Mouse (Mus musculus): ENCODE measurements around the gene Pinlyp.
A peak's percentile ranks its signal among the peaks of the same experiment; 100 is the strongest.

Gene Pinlyp

DNA sequence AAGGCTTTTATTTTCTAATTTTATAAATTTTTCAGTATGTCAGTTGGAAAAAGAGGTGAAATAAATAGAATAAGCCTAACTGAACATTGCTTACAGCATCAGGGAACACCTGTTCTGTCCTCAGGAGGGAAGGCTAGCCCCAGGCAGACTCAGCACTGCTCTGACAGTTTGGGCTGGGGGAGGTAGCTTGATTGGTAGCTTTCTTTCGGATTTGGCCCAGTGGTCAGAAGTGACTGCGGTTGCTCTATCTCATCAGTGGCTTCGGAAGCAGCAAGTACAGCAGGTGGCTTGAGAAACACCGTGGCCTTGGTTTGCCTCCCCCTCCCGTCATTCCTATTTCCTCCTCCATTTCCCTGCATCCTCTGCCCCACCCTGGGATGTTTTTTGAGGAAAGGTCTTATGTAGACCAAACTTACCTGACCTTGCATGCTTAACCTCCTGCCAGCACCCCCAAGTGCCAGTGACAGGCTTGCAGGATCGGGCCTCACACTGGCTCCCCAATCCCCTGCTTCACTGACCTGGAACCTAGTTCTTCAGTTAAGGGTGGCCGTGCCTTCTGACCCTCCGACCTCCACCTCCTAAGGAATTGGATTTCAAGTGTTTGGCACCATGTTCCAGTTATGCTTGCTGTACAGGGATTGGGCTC, 17.4 kb upstream of the Pinlyp start:
- no peak for DNase-seq (ENCODE audit: low spot score)

DNA sequence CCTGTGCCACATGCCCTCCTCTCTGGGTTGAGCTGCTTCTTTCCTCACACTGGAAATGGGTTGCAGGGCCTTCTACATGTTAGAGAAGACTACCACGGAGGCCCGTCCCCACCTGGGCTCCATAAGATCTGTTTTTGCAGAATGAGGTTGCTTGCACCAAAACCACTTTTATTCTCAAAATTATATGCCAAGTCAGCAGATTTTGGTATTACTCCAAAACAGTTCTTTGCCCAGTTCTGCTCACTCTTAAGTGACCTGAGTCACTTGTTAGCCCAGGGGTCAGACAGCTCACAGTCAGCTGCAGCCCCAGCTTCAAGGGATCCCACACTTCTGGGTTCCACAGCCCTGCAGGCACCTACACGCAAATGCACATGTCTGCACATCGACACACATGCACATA, 15.5 kb upstream of the Pinlyp start:
- no peak for DNase-seq (ENCODE audit: low spot score)

DNA sequence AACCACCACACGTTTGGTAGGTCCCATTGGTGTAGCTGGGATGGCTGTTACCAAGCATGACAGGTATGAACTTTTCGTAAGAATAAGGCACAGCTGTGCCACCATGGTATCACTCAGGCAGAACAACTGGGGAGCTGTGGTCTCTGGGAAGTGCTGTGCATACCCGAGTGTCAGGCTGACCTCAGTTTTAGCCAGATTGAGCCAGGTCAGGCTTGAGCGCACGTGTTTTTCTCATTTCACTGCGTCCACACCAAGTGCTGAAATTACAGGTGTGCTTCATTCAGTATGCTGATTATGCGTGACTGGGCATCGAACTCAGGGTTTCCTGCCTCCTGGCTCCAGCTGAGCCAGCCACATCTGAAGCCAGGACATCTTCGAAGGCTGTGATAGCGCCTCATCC, 9.9 kb upstream of the Pinlyp start:
- no peak for DNase-seq (ENCODE audit: low spot score)

DNA sequence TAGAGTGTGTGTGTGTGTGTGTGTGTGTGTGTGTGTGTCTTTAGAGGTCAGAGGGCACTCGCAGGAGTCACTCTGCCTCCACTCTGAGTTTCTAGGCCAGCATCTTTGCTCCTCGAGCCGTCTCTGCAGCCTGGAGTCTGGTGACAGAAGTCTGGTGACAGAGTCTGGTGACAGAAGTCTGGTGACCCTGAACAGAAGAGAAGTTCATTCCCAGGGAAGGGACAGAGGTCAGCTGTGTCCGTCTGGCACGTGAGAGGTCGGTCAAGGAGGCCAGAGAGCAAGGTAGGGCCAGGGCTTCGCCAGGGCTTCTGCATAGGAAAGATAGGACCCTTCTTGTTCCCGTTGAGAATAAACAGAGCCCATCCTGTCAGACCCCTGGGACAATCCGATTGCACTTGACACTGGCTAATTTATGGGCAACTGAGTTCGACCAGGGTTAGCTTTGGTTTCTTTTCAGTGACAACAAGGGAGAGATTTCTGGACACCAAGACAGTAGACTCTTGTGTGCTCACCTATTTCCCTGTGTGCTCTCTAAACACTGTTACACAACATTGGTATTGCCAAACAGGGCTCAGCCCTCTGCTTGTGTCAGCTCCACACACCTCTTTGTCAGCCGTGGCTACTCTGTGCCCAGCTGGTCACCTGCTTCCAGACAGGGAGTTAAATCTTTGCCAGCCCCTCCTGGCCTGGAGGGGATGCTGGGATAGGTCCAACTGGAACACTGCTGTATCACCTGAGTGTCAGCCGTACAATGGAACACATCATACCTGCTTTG, 6.3 kb upstream of the Pinlyp start:
- no peak for DNase-seq (ENCODE audit: low spot score)

DNA sequence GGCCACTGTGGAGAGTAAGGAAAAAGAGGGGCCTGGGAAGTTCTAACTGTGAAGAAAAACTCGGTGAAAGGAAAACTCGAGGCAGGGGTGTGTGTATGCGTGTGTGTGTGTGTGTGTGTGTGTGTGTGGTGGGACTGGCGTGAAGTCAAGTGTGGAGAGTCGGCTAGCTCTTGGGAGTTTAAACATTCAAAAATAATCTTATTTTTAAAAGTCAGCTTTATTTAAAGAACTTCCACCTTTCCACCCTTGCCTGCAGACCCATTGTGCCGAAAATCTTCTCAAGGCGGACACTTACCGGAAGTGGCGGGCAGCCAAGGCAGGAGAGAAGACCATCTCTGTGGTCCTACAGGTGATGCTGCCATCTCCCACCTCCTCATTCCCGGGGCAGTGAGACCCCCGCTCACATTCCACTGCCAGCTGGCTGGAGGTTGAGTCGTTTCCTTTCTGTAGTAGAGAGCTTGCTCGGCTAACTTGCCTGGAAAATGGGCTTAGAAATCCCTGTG, 1.7 kb upstream of the Pinlyp start:
- no peak for DNase-seq (ENCODE audit: low spot score)

DNA sequence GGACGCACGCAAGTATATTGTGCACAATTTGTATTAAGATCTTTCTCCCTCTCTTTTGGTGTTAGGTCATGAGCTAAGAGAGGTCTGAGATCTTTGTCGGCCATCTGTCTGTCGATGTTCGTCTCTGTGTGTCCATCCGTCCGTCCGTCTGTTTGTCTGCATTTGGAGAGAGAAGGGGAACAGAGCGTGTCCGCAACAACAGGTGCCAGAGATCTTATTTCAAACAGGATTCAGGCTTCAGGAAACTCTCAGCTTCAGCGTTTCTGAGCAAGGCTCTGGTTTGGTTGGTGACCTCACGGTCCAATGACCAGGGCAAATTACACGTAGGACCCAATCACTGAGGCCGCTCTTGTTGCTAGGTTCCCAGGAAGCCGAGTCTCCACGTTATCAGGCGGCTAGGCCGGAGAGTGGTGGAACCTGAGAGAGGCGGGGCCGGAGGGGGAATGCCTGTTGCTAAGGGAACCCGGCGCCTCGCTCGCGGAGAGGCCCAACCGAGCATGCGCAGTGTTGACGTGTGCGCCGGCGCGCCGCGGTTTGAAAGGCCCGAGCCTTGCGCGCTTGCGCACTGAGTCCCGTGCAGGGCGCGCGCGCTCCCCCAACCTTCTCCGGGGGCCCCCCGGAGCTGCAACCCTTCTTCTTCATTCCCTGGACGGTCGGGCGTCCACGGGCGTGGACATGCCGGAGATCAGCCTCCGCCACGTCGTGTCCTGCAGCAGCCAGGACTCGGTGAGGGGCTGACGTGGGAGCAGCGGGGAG, 894 bp upstream of the Pinlyp start:
- DNase-seq (ENCODE audit: low spot score) = peak; percentile 100

DNA sequence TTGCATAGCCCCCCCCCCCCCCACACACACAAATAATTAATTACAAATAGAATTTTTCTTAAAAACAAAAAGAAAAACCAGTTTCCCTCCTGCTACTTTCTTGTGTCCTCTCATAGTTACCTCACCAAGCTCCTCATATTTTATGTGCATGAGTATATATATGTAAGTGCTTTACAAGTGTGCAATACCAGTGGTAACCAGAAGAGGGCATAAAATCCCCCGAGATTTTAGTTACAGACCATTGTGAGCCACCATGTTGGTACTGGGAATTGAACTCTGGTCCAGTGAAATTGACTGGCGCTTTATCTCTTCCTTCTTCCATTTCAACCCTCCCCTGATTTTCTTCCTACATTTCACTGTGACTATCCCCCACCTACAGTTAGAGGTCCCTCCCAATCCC, 1.4 kb downstream of the Pinlyp start:
- DNase-seq (ENCODE audit: low spot score) = no peak

DNA sequence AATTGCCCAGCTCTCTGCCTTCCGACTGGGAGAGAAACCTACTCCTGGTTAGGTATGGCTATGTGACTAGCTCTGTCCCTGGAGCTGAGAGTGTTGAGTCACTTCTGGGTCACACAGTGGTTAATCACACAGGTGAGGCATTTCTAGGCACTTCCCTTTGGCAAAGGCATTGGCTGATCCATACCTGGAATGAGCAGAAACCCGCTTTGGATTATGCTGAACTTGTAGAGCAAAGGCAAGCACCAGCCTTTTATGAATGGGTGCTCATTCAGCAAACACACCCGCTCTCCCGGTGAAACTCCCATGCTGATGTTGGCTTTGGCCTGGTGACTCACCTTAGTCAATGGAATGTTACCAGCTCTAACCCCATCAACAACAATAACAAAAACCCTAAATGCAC, 6.2 kb downstream of the Pinlyp start:
- no peak for DNase-seq (ENCODE audit: low spot score)

DNA sequence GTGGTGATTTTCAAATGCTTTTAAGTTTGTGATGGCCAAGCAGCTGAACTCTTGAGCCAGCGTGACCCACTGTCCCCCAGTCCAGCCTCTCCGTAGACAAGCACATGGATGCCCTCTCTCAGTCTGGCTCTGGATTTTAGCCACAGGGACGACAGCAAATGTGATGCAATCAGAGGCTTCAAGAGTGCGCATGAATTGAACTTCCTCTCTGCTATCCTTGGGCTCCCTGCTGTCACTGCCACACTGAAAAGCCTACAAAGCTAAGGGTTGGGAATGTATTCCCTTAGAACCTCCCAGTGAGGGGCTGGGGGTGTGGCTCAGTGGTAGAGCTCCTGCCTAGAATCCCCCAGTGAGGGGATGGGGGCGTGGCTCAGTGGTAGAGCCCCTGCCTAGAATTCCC, 7.2 kb downstream of the Pinlyp start:
- DNase-seq (ENCODE audit: low spot score) = no peak

DNA sequence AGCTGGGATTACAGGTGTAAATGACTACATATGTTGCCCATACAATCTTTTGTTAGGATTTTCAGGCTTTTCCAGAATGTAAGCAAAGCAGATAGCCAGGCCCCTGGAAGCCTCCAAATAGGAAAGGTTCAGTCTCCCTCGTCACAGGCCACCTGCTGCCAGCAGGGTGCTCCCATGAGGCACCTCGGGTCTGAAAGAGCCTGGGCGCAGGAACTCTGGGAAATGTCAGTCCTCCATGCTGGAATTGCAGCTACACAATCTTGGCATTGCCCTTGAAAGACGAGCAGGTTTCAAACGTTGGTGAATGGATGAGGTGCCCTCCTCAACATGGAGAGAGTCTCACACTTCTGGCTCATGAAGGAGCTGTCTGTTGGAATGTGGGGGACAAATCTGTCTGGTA, 7.8 kb downstream of the Pinlyp start:
- DNase-seq (ENCODE audit: low spot score) = no peak

DNA sequence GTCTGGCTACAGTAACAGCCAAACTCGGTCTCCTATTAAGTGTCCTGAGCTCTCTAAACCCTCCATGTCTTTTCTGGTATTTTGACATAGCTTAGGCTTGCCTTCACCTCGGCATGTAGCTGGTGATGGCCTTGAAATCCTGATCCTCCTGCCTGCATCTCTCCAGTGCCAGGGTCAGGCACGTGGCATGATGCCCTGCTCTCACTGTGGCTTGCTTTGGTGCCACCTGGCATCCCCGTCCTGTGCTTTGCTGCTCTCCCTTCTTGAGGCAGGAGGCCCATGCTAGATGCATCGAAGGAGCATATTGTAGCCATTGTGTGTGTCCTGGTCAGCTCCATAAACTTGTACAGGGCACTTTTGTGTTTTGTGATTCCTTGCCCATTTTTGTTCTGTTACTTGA, 8.3 kb downstream of the Pinlyp start:
- no peak for DNase-seq (ENCODE audit: low spot score)

DNA sequence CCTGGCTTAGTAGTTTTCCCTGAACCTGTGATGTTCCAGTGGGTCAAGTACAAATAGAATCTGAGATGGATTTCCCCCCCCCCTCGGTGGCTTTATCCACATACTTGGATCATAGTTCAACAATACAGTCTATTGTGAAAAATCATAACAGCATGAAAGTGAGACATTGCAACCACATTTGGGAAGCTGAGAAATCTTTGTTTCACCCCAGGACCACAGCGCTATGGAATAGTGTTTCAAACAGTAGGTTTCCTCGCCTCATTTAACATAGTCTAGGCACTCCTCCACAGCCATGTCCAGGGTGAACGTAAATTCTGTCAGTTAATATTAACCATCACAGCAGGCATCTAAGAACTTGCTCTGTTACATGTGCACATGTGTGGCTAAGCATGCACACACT, 8.8 kb downstream of the Pinlyp start:
- no peak for DNase-seq (ENCODE audit: low spot score)

DNA sequence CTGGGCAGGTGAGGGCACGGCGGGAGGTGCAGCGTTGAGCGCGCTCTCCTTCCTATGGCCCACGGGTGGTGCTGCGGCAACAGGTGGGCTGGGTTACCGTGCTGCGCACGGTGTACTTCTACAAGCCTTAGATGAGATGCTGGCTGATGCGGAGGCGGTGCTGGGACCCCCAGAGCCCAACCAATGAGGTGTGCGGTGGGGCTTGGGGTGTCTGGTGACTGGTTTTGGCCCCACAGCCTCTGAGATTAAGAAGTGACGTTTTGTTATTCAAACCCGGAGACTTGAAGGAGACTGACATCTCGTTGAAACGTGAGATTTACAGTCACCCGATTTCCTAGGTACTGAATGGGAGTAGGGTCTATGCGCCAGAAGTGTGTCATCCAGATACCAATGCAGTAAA, 11.6 kb downstream of the Pinlyp start:
- DNase-seq (ENCODE audit: low spot score) = no peak

DNA sequence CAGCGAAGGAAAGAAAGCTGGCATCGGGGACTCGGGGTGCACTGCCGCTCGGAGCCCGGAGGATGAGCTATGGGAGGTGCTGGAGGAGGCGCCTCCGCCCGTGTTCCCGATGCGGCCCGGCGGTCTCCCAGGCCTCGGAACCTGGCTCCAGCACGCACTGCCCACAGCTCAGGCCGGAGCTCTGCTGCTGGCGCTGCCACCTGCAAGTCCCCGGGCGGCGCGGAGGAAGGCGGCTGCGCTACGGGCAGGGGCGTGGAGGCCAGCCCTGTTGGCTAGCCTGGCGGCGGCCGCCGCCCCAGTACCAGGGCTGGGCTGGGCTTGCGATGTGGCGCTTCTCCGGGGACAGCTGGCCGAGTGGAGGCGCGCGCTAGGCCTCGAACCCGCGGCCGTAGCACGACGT, 12.1 kb downstream of the Pinlyp start:
- no peak for DNase-seq (ENCODE audit: low spot score)

DNA sequence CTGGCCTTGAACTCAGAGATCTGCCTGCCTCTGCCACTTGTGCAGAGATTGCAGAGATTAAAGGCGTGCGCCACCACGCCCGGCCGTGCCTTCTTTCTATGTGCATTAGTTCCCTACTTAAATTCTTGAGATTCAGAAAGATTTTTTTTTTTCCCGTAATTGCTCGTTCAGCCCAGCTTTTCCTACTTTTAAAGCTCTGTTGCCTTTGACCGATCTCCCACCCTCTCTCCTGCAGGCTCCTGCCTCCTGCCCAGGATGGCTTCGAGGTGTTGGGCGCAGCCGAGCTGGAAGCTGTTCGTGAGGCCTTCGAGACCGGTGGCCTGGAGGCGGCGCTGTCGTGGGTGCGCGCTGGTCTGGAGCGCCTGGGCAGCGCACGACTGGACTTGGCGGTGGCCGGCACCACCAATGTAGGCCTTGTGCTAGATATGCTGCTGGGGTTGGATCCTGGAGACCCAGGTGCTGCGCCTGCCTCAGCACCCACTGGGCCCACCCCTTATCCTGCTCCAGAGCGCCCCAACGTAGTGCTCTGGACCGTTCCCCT, 12.8 kb downstream of the Pinlyp start:
- DNase-seq (ENCODE audit: low spot score) = no peak

DNA sequence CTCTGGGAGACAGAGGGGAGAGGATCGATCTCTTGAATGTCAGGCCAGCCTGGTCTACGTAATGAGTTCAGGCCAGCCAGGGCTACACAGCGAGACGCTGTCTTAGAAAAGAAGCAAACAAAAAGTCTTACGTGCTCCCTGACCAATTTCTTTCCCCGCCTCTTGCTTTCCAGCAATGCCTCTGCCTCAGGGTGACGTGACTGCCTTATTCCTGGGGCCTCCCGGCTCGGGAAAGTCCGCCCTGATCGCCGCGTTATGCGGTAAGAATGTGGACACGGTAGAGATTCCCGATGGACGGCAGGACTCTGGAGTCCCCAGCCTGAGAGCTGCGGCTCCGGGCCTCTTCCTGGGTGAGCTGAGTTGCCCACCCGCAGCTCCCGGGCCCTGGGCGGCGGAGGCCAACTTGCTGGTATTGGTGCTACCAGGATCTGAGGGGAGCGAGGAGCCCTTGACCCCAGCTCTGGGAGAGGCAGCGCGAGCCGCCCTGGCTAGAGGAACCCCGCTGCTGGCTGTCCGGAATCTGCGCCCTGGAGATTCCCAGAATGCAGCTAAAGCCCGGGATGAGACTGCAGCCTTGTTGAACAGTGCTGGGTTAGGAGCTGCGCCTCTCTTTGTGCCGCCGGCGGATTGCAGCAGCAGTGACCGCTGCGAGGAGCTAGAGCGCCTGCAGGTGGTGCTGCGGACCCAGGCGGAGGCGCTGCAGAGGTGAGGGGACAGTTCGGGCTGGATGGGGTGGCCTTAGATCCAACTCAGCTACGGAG, 14.5 kb downstream of the Pinlyp start:
- peak; percentile 86 for DNase-seq (ENCODE audit: low spot score)

DNA sequence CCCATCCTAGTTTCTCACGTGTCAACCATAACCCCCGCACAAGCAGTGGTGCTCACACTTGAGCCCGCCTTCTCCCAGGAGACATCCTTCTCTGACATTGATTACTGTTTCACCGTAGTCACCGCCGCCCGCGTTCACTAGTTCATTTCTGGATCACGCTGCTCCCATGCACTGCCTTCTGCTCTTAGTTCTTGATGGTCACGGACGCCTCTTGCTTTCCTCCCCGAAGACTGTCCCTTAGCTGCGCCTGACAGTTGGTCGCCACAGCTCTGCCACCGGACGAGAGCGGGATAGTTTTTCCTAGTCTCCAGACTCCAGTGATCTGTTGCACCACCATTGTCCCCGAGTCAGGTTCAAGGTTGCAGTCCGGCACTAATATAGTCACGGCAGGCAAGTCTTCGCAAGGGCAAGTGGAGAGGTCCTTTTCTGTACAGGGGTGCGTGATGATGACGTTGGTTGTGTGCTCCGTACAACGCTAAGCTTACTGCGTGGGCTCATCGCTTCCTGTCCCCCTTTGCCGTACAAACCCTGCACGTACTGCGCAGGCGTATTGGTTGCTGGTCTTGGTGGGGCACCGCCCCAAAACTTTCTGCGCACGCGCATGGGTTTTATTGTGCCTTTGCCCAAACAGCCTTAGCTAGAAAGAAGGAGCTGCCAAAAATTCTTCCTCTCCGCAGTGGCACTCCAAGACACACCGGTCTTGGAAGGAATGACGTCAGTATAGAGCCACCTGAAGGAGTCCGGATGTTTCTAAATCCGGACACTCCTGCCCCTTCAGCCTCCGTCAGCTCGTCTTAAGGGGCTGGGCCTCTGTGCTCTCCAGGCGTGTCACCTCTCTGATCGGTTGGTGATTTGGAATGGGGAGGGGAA, 15.6 kb downstream of the Pinlyp start, which contains the start of gene Irgq:
Gene Irgq (plus strand): TSS at position 628 of the 870 bp plus-strand sequence.
- peak; percentile 100 for DNase-seq (ENCODE audit: low spot score)

DNA sequence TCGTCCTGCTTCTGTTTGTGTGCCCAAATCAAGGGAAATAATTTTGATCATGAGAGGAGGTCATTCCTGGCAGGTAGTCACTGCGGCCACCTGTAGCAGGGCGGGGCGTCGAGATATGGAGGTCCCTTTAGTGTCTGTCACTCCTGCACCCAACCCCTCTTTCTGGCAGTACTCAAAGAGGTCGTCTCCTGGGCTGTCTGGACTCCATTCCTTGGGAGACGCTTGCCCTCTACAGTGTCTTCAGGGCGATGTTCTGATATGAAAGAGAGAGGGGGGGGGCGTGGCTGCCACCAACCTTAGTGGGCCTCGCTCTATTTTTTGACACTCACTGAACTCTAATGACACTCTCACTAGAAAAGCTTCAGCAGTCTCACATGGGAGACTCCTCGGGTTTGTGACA, 16.3 kb downstream of the Pinlyp start:
- no peak for DNase-seq (ENCODE audit: low spot score)

DNA sequence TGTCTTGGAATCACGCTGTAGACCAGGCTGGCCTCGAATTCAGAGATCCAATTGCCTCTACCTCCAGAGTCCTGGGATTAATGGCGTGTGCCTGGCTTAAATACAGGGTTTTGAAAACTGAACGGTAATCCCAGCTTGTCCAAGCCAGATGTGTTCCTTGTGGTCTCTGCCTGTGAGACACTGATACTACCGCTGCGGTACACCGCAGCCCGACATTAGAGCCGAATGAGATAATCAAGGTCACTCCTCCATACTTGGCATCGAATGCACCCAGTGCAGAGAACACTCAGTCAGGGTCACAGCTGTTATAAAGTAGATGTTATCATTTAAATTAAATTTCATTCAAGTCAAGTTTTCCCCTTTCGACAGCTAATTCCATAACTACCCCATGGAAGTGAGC, 17.1 kb downstream of the Pinlyp start:
- no peak for DNase-seq (ENCODE audit: low spot score)

DNA sequence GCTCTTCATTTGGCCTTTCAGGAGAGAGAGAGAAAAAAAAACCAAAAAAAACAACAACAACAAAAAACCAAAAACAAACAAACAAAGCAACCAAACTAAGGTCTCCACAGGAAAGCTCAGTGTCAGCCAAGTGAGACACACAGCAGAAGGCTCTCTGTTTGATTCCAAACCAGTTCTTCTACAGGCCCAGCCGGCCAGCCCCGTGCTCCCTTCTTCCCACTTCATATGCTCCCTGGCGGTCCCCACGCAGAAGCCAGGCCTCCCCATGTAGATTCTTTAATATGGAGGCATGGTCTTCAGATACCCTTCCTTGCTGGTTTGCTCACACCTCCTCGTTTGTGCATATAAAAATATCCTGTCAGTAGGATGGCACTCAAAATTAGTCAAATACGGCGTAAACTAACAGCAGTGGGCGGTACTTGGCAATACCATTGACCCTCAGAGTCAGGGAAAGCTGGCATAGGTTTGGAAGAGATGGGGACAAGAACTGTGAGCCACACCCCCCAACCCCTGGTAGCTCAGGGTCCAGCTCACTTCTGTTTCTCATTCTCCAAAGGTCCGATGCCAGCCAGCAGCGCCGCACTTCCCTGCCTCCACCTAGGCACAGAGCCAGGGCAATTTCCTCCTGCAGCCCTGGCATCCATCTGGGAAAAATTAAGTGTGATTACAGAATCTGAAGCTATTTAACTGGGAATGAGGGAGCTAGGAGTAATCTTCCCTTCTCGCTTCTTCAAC, 20.1 kb downstream of the Pinlyp start:
- DNase-seq (ENCODE audit: low spot score) = no peak
